Mouse (Mus musculus): ENCODE data around the gene Capn2. TPM values are rescaled to one million over a fixed set of nuclear protein-coding genes. Genes with fewer than 3 reads are reported as not detected.

The Capn2 gene
- polyA plus RNA-seq, 1 experiment from 2014 or later, result 50.6 TPM

Other genes starting within 250 kb of the Capn2 start
- gene Degs1, start 234.8 kb downstream of the Capn2 start, polyA plus RNA-seq (2015; fragmentation: Nextera tagmentation; extraction: Ambion mirVana), result 137 and 149 TPM in 2 replicates
- gene Fbxo28, start 176.0 kb downstream of the Capn2 start, polyA plus RNA-seq (2015; fragmentation: Nextera tagmentation; extraction: Ambion mirVana), result 25.9 and 31.5 TPM in 2 replicates
- gene Trp53bp2, start 108.4 kb downstream of the Capn2 start, polyA plus RNA-seq (2015; fragmentation: Nextera tagmentation; extraction: Ambion mirVana), result 10.8 and 12.2 TPM in 2 replicates
- 0.18 and 0.21 TPM in 2 replicates for gene Capn8, start 47.4 kb upstream of the Capn2 start, polyA plus RNA-seq (2015; fragmentation: Nextera tagmentation; extraction: Ambion mirVana)
- not detected in 2 replicates for gene Ccdc185, start 231.6 kb upstream of the Capn2 start, polyA plus RNA-seq (2015; fragmentation: Nextera tagmentation; extraction: Ambion mirVana)
- 9.3 and 9.6 TPM in 2 replicates for gene Susd4, start 246.3 kb upstream of the Capn2 start, polyA plus RNA-seq (2015; fragmentation: Nextera tagmentation; extraction: Ambion mirVana)